Mouse (Mus musculus) liver, adult (tissue): Measurements from ENCODE around the gene Gbgt1.

Experiments
- GATA4 ChIP-seq: IDR thresholded peaks from 2 replicates; pipeline ENCODE4 v1.6.1; 2014; ENCODE audit warnings: mild to moderate bottlenecking, low read length; ENCODE audit not compliant: insufficient replicate concordance

Gbgt1 gene

GRCm38 (mm10) chr2:28496671-28497070 lies at the start of gene Gbgt1:
TSS of gene Gbgt1 (plus strand) at chr2:28496891.
- no peak for TF ChIP-seq GATA4

GRCm38 (mm10) chr2:28447315-28447670 lies 49.4 kb upstream of the Gbgt1 start:
- no peak for TF ChIP-seq GATA4

GRCm38 (mm10) chr2:28451663-28452062 lies 45.0 kb upstream of the Gbgt1 start:
- no peak for TF ChIP-seq GATA4

DNA sequence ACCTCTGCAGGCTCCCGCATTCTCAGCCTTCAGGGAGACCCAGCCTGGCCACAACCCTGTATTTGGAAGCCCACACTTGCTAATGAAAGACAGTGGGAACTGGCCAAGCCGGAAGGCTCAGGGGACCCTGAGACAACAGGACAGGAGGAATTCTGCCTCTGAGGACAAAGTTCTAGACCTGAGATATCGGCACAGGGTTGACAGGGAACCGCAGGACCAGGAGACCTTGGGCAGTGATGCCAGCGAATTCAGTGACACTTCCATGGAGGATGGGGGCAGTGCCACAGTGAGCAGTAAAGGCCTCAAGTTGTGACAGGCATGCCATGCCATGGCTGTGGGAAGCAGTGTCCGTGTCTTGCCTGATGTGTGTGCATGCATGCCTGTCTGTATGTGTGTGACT lies 43.2 kb upstream of the Gbgt1 start:
- no peak for TF ChIP-seq GATA4

DNA sequence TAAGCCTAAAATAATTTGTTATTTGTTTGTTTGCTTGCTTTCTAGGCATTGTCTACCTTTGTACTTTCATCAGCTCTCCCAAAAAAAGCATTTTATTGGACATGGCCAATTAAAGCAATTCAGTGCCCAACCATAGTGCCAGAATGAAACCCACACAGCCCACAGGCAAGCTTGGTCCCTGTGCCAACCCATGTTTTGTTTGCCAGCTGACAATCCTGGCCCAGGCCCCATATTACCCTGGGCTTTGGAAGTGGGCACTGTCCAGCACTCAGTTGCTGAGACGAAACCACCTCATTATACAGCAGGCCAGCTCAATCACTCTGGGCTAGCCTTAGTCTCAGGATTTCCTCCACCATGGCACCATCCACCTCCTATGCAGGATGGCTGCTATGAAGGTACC lies 40.1 kb upstream of the Gbgt1 start:
- TF ChIP-seq GATA4 = no peak

DNA sequence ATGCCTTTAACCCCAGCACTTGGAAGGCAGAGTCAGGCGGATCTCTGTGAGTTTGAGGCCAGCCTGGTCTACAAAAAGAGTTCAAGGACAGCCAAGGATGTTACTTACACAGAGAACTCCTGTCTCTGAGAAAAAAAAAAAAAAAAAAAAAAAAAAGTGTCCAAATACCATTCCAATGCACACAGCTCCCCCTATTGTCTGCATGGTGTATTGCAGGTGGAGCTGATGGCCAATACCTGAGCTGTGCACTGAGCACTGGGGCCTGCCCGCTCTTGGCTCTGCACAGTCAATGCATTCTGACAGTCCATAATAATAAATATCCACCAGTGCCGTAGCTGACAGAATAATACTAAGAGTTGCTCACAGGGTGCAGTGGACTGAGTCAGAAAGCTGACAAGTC lies 32.8 kb upstream of the Gbgt1 start:
- no peak for TF ChIP-seq GATA4

- TF ChIP-seq GATA4 = no peak
These were observed 31.8 kb upstream of the Gbgt1 start for GRCm38 (mm10) chr2:28464919-28465318.

DNA sequence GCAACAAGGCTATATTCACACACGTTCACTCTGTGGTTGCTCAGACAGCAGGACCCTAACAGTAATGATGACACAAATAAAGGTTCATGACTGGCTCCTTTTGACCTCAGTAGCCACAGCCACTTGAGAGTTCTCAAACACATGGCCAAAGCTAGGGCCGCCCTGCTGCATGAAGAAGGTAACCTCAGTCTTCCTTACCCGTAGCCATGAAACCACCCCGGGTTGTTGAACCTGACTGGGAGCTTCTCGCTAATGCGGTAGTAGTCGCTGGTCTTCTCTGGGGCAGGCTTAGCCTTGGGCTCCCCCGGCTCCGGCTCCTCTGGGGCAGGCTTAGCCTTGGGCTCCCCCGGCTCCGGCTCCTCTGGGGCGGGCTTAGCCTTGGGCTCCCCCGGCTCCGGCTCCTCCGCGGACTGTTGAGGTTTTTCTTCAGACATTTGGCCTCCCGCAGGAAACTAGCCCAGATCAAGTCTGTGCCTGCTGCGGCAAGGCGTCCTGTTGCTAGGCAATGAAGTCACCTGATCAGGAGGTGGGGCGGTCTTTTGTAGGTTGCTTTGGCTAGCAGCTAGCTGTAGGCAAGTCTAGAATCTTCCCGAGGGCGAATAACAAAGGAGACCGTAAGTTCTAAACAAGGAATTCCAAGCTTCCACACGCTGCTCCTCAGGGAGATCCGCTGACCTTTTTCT lies 30.7 kb upstream of the Gbgt1 start, which contains the start of gene 1700007K13Rik:
TSS of gene 1700007K13Rik (minus strand) at position 497 of the 683 bp plus-strand sequence.
- no peak for TF ChIP-seq GATA4

GRCm38 (mm10) chr2:28467860-28468485 lies 28.7 kb upstream of the Gbgt1 start, which contains the start of gene Mrps2:
TSS of gene Mrps2 (plus strand) at chr2:28468066.
- peak; percentile 52; the same call in 1 of the 2 replicates for TF ChIP-seq GATA4

DNA sequence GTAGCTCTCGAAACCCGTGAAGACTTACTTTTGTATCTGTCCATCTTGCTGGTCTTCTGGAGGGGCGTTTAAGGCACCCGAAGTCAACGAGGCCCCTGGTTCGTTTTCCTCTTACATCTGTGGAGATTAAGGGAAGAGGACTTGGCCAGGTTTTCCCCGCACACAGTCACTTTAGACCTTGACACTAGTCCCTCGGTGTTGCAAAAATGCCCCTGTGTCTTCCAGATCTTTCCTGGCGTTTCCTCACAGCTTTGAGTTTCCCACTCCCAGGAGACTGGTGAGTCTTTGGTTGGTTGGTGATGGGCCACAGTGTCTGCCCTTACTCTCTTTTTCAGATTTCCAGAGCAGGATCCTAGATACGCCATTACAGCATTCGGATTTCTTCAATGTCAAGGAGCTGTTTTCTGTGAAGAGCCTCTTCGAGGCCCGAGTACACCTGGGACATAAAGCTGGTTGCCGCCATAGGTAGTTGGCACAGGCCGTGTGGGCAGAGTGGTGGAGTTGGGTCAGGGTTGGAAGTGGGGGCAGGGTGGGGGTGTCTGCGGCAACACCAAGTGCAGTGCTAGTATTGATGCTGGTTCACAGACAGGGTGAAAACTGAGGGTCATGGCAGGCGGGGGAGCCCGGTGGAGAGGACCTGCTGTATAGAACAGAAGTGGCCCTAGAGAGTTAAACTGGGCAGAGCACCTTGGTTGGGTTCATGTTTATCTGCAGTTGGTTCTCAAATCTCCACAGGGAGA lies 28.0 kb upstream of the Gbgt1 start:
- no peak for TF ChIP-seq GATA4

DNA sequence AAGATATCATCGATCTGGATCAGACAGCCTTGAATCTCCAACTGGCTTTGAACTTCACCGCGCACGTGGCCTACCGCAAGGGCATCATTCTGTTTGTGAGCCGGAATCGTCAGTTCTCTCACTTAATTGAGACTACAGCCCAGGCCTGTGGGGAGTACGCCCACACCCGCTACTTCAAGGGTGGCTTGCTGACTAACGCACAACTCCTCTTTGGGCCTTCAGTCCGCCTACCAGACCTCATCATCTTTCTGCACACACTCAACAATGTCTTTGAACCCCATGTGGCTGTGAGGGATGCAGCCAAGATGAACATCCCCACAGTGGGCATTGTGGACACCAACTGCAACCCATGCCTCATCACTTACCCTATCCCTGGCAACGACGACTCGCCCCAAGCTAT lies 27.2 kb upstream of the Gbgt1 start:
- no peak for TF ChIP-seq GATA4

GRCm38 (mm10) chr2:28470591-28470990 lies 26.1 kb upstream of the Gbgt1 start:
- TF ChIP-seq GATA4 = no peak

- no peak for TF ChIP-seq GATA4
These were observed 17.2 kb upstream of the Gbgt1 start for GRCm38 (mm10) chr2:28479208-28480204.

DNA sequence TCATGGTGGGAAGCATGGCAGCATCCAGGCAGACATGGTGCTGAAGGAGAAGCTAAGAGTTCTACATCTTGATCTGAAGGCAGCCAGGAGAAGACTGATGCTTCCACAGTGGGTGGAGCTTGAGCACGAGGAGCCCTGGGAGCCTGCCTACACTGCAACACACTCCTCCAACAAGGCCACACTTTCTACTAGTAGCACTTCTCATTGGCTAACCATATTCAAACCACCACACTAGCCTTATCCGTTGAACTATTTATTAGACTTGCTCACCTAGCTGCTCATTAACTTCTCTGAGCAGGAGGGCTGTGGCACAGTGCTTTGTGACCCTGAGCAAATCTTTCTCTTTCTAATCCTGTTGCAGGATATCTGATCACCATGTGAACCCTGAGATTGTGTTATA lies 12.8 kb upstream of the Gbgt1 start:
- no peak for TF ChIP-seq GATA4

- TF ChIP-seq GATA4 = no peak
These were observed 2.2 kb upstream of the Gbgt1 start for GRCm38 (mm10) chr2:28494521-28494920.
